Mouse (Mus musculus) CH12F3 (cell line): ENCODE data around the gene Dmbx1.

ENCODE experiments used
- in situ Hi-C: fragments of 300-500 bp; cut with MboI; formaldehyde crosslinking; loops from 2 replicates; pipeline ENCODE4 v1.14.3; 2020; ENCODE audit warnings: low sequenced_read_pairs

Gene Dmbx1

GRCm38 (mm10) chr4:115894281-115894680 is 45.4 kb downstream of the Dmbx1 start:
- in situ Hi-C loops: no loop called here

GRCm38 (mm10) chr4:115890553-115890952 is 49.2 kb downstream of the Dmbx1 start, which contains the start of gene 6430628N08Rik:
TSS of gene 6430628N08Rik (plus strand) at chr4:115890665.
- in situ Hi-C loops: no loop called here

- in situ Hi-C loops: no loop called here
Measured at GRCm38 (mm10) chr4:115890066-115890465, 49.7 kb downstream of the Dmbx1 start.

- in situ Hi-C loops: no loop called here
Measured at GRCm38 (mm10) chr4:115886875-115887274, 52.9 kb downstream of the Dmbx1 start.

- in situ Hi-C loops: no loop called here
Measured at GRCm38 (mm10) chr4:115885846-115886245, 53.9 kb downstream of the Dmbx1 start.

- in situ Hi-C loops: no loop called here
Measured at GRCm38 (mm10) chr4:115884022-115884421, 55.7 kb downstream of the Dmbx1 start, which contains the start of gene Kncn. TSS of gene Kncn (plus strand) at chr4:115884400.

- in situ Hi-C loops: no loop called here
Measured at GRCm38 (mm10) chr4:115882195-115882594, 57.5 kb downstream of the Dmbx1 start.

- in situ Hi-C loops: no loop called here
Measured at GRCm38 (mm10) chr4:115881183-115881582, 58.5 kb downstream of the Dmbx1 start.

GRCm38 (mm10) chr4:115878828-115879227 is 60.9 kb downstream of the Dmbx1 start:
- in situ Hi-C loops: no loop called here

- in situ Hi-C loops: no loop called here
Measured at GRCm38 (mm10) chr4:115878216-115878678, 61.5 kb downstream of the Dmbx1 start.

- in situ Hi-C loops: no loop called here
Measured at GRCm38 (mm10) chr4:115873231-115873630, 66.5 kb downstream of the Dmbx1 start.

GRCm38 (mm10) chr4:115869512-115870210 is 70.1 kb downstream of the Dmbx1 start:
- in situ Hi-C loops: no loop called here
